In the genomic region with DNA sequence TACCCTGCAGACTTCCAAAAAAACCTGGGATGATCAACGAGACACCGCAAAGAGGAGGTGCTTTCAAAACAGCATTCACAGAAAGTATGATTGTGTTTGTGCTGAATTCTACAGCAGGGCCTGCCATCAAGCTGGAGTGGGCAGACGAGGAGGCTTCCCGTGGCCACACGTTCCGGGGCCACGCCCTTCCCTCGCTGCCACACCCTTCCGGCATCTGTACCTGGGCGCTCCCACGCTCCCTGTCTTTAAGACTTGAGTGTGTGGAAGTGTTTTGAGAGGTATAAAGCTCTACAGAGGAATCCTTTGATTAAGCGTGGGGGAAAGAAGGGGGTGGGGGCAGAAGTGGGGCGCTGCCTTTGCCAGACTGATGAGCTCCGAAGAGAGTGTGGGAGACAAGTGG, we compare ENCODE assay signal across 16 mouse cellular contexts.
"Had no signal": no experiment of that assay in that cellular context is flagged by ENCODE, and none has a peak within 500 bp of the region (broad histone marks: within the 10 kb centered on the region; RNA-seq: fewer than 3 reads in every experiment).

No protein-coding gene starts in this region.

- DNase-seq: kidney, adult 18-20 months; kidney, adult 9 months; kidney, postnatal 14 days; kidney, postnatal 4 days; left cerebral cortex, postnatal 4 days; liver, postnatal 0 days; lung, embryonic 14.5 days; right cerebral cortex, postnatal 14 days; thymus, postnatal 25 days had no signal

- H3K4me3 ChIP-seq: limb, embryonic 12.5 days; limb, embryonic 15.5 days; midbrain, embryonic 13.5 days; myocyte; stomach, embryonic 15.5 days had no signal

- H3K9me3 ChIP-seq: limb, embryonic 12.5 days; limb, embryonic 15.5 days; midbrain, embryonic 13.5 days; stomach, embryonic 15.5 days had no signal

- H3K4me1 ChIP-seq: limb, embryonic 12.5 days; limb, embryonic 15.5 days; stomach, embryonic 15.5 days had no signal

- H3K36me3 ChIP-seq: limb, embryonic 12.5 days; limb, embryonic 15.5 days; midbrain, embryonic 13.5 days; stomach, embryonic 15.5 days had no signal

- H3K27ac ChIP-seq: limb, embryonic 12.5 days; limb, embryonic 15.5 days; liver, embryonic 14.5 days; macrophage; midbrain, embryonic 13.5 days; stomach, embryonic 15.5 days had no signal

- H3K27me3 ChIP-seq: limb, embryonic 12.5 days; limb, embryonic 15.5 days; midbrain, embryonic 13.5 days; stomach, embryonic 15.5 days had no signal
